Mouse (Mus musculus): ENCODE results near the gene Fgfrl1. TPM values are rescaled to one million over a fixed set of nuclear protein-coding genes. Genes with fewer than 3 reads are reported as not detected.

Gene Fgfrl1
- polyA plus RNA-seq, 1 experiment, result 30.6 TPM

DNA sequence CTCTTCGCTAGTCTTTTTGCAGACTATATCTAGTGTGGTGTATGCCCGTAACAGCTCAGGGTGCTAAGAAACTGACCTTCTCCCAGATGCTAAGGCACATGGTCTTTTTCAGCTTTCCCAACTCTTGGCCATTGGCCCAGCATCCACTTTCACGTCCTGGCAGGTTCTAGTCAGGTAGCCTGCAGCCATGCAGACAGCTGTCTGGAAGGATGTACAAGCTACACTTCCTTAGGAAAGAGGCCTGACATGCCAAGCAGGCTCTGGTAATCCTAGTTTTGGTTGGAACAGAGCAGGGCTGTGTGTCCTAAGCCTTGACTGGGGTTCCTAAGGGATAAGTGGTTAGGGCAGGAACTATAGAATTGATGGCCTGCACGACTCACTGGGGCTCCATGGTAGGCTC, 29.4 kb upstream of the Fgfrl1 start:
- H3K4me3 ChIP-seq (ENCODE audit: insufficient read depth, low read length), result no peak overlapping the region
- TF ChIP-seq CTCF (IDR thresholded peaks at IDR 0.05; ENCODE audit: borderline replicate concordance, insufficient read depth, low read length) (no peak), POLR2A (IDR thresholded peaks at IDR 0.05; ENCODE audit: low read depth, low read length) (no peak)
- H3K27ac ChIP-seq (ENCODE audit: insufficient read depth, low read length), result no peak overlapping the region
- no peaks in the 10 kb centered on the region for H3K4me1 ChIP-seq (ENCODE audit: control insufficient read depth, insufficient read depth, low read length)

- Histone ChIP-seq H3K27ac (ENCODE audit: insufficient read depth, low read length) (no peak overlapping the region), H3K4me1 (ENCODE audit: control insufficient read depth, insufficient read depth, low read length) (peaks cover 4% of the 10 kb centered on the region; the same call in 1 of the 2 replicates), H3K4me3 (ENCODE audit: insufficient read depth, low read length) (no peak overlapping the region)
- TF ChIP-seq POLR2A (IDR thresholded peaks at IDR 0.05; ENCODE audit: low read depth, low read length) (no peak), CTCF (IDR thresholded peaks at IDR 0.05; ENCODE audit: borderline replicate concordance, insufficient read depth, low read length) (no peak)
These were observed 27.1 kb upstream of the Fgfrl1 start for GRCm38 (mm10) chr5:108665066-108665465.

- H3K4me3 ChIP-seq (ENCODE audit: insufficient read depth, low read length), result no peak overlapping the region
- TF ChIP-seq POLR2A (IDR thresholded peaks at IDR 0.05; ENCODE audit: low read depth, low read length), result no peak
- TF ChIP-seq CTCF (IDR thresholded peaks at IDR 0.05; ENCODE audit: borderline replicate concordance, insufficient read depth, low read length), result no peak
- H3K27ac ChIP-seq (ENCODE audit: insufficient read depth, low read length), result no peak overlapping the region
- H3K4me1 ChIP-seq (ENCODE audit: control insufficient read depth, insufficient read depth, low read length), result peaks cover 4% of the 10 kb centered on the region; the same call in 1 of the 2 replicates
These were observed 24.8 kb upstream of the Fgfrl1 start for GRCm38 (mm10) chr5:108667370-108667769.

- H3K27ac ChIP-seq (ENCODE audit: insufficient read depth, low read length), result peak overlapping the region; percentile 72
- peak overlapping the region; percentile 55 for H3K4me3 ChIP-seq (ENCODE audit: insufficient read depth, low read length)
- TF ChIP-seq POLR2A (IDR thresholded peaks at IDR 0.05; ENCODE audit: low read depth, low read length) (no peak), CTCF (IDR thresholded peaks at IDR 0.05; ENCODE audit: borderline replicate concordance, insufficient read depth, low read length) (no peak)
- H3K4me1 ChIP-seq (ENCODE audit: control insufficient read depth, insufficient read depth, low read length), result peaks cover 4% of the 10 kb centered on the region; the same call in 1 of the 2 replicates
These were observed 23.7 kb upstream of the Fgfrl1 start for GRCm38 (mm10) chr5:108668387-108668932.

DNA sequence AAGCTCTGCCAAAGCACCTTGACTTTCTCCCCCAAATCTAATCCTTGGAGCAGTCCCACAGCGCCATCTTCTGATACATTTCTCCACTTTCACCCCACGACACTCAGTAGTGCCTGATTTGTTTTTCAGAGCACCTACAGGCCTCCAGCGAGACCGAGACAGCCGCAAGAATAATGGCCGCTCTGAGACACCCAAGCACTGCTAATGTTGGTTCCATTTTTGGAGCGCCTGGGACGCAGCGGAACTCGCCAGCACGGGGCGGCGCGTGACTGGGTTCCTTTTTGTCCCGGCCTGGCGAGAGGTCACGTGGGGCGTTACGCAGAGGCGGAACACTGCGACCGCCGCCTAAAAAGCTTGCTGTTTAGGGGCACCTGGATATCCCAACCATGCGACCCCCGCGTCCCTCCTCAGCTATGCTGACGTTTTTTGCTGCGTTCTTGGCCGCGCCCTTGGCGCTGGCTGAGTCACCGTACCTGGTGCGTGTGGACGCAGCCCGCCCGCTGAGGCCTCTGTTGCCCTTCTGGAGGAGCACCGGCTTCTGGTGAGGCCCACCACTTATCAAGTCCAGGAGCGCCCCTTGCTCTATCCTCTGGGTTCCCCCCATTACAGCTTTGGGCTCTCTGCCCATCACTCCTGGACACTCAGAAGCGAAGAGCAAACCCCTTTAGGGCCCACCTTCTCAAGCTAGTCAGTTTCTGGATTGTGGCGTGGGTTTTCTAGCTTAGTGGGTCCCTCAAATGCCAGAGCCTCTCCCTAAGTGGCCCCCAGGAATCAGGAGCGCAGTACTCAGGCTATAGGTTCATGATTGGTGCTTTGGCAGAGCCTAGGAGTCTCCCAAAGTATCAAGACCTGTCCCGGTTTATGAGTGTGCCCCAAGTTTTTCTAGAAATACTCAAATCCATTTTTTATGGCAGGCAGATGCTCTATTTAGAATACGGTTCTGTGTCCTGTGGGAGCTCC, 22.9 kb upstream of the Fgfrl1 start, which contains the start of gene Dgkq:
Gene Dgkq (minus strand): TSS at position 696 of the 960 bp plus-strand sequence.
- Histone ChIP-seq H3K4me3 (ENCODE audit: insufficient read depth, low read length) (peak within 1 kb of the TSS; percentile 55), H3K4me1 (ENCODE audit: control insufficient read depth, insufficient read depth, low read length) (peaks cover 4% of the 10 kb centered on the region; the same call in 1 of the 2 replicates), H3K27ac (ENCODE audit: insufficient read depth, low read length) (peak within 1 kb of the TSS; percentile 72)
- TF ChIP-seq CTCF (IDR thresholded peaks at IDR 0.05; ENCODE audit: borderline replicate concordance, insufficient read depth, low read length), result no peak
- TF ChIP-seq POLR2A (IDR thresholded peaks at IDR 0.05; ENCODE audit: low read depth, low read length), result peak; percentile 79

DNA sequence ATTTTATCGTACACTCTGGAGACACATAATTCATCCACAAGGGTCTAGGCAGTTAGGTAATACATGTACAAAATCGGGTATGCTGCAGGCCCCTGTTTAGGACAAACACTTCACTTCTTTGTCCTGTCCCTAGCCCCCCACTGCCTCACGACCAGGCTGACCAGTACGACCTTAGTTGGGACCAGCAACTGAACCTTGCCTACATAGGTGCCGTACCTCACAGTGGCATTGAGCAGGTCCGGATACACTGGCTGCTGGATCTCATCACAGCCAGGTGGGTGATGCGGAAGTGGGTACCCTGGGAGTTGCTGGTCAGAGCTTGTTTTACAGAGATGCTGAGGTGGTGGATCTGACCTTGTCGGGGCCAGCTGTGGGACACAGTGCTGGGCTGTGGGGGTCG, 22.2 kb upstream of the Fgfrl1 start:
- Histone ChIP-seq H3K4me1 (ENCODE audit: control insufficient read depth, insufficient read depth, low read length) (peaks cover 4% of the 10 kb centered on the region; the same call in 1 of the 2 replicates), H3K27ac (ENCODE audit: insufficient read depth, low read length) (no peak overlapping the region), H3K4me3 (ENCODE audit: insufficient read depth, low read length) (peak overlapping the region; percentile 55)
- TF ChIP-seq CTCF (IDR thresholded peaks at IDR 0.05; ENCODE audit: borderline replicate concordance, insufficient read depth, low read length) (no peak), POLR2A (IDR thresholded peaks at IDR 0.05; ENCODE audit: low read depth, low read length) (no peak)

- Histone ChIP-seq H3K4me1 (ENCODE audit: control insufficient read depth, insufficient read depth, low read length) (peaks cover 4% of the 10 kb centered on the region; the same call in 1 of the 2 replicates), H3K4me3 (ENCODE audit: insufficient read depth, low read length) (no peak overlapping the region), H3K27ac (ENCODE audit: insufficient read depth, low read length) (no peak overlapping the region)
- no peak; the same call in 1 of the 2 replicates for TF ChIP-seq POLR2A (IDR thresholded peaks at IDR 0.05; ENCODE audit: low read depth, low read length)
- TF ChIP-seq CTCF (IDR thresholded peaks at IDR 0.05; ENCODE audit: borderline replicate concordance, insufficient read depth, low read length), result peak; percentile 38; the same call in 1 of the 2 replicates
These were observed 21.4 kb upstream of the Fgfrl1 start for GRCm38 (mm10) chr5:108670785-108671184.

GRCm38 (mm10) chr5:108671757-108672156, 20.4 kb upstream of the Fgfrl1 start:
- no peak overlapping the region for H3K4me3 ChIP-seq (ENCODE audit: insufficient read depth, low read length)
- H3K4me1 ChIP-seq (ENCODE audit: control insufficient read depth, insufficient read depth, low read length), result peaks cover 4% of the 10 kb centered on the region; the same call in 1 of the 2 replicates
- H3K27ac ChIP-seq (ENCODE audit: insufficient read depth, low read length), result no peak overlapping the region
- TF ChIP-seq POLR2A (IDR thresholded peaks at IDR 0.05; ENCODE audit: low read depth, low read length) (no peak), CTCF (IDR thresholded peaks at IDR 0.05; ENCODE audit: borderline replicate concordance, insufficient read depth, low read length) (no peak)

DNA sequence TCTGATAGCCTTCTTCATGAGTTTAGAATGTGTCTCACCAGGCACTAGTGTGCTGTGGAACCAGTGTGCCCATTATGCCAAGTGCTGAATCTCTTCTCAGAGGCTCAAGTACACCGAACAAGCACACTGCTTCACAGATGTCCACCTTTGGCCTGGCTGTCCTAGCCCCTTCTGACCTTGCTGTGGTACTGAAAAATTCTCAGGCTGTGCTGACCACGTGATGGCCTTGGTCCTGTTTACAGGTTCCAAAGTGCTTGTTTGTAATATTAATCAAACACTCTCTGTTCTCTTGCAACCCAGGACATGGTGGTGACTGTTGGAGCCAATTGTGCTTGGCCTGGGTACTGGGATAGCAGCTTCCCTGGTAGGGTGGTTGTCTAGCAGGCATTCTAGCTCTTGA, 17.6 kb upstream of the Fgfrl1 start:
- no peak overlapping the region for H3K4me3 ChIP-seq (ENCODE audit: insufficient read depth, low read length)
- H3K4me1 ChIP-seq (ENCODE audit: control insufficient read depth, insufficient read depth, low read length), result no peaks in the 10 kb centered on the region
- TF ChIP-seq CTCF (IDR thresholded peaks at IDR 0.05; ENCODE audit: borderline replicate concordance, insufficient read depth, low read length) (no peak), POLR2A (IDR thresholded peaks at IDR 0.05; ENCODE audit: low read depth, low read length) (no peak)
- no peak overlapping the region for H3K27ac ChIP-seq (ENCODE audit: insufficient read depth, low read length)

Measured in embryonic fibroblast, embryonic 13.5 days (primary cell).